Mouse (Mus musculus) megakaryocyte progenitor cell, adult 5-6 weeks (primary cell): ENCODE results near the gene Ntm. TPM values are rescaled to one million over a fixed set of nuclear protein-coding genes. Genes with fewer than 3 reads are reported as not detected.
A peak's percentile ranks its signal among the peaks of the same experiment; 100 is the strongest.

Experiments used
- ATAC-seq: replicated peaks from 2 replicates; pipeline ENCODE4 v1.8.0; 2016; ENCODE audit warnings: mild to moderate bottlenecking, moderate TSS enrichment, inconsistent platforms; ENCODE audit not compliant: poor library complexity
- total RNA-seq, 2 experiments: library from RNA; stranded (forward) in 1 of 2; stranded (reverse) in 1 of 2; fragments of 157-497, 149-512 nt in 1 of 2; fragments of 200-1000 nt in 1 of 2; gene quantifications; 2 replicates each; pipeline versions ENCODE4 v1.2.3 to v1.2.4; 2015 to 2017

The Ntm gene
- total RNA-seq, 2 experiments from 2014 or later: not detected

DNA sequence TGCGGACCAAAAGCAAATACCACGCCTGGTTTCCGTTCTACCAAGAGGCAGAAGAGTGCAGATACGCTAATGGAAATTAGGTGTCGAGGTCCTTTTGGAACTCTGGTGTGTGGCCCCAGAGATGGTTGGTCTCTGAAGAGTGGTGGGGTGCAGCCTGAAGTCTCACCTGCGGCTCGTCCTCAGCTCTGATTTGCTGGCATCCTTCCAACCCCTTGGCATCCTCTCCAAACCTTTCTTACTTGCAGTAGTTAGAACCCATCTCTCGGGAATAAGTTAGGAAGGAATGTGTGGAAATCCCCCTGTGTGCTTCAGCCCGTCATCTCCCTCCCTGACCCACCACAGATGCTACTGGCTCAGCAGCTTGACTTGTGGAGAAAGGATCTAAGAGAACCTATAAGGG is 367.6 kb downstream of the Ntm start:
- ATAC-seq: no peak

GRCm38 (mm10) chr9:29594537-29595294 is 368.2 kb downstream of the Ntm start:
- ATAC-seq: no peak

- ATAC-seq: no peak
These were observed 375.6 kb downstream of the Ntm start for GRCm38 (mm10) chr9:29587376-29587775.

GRCm38 (mm10) chr9:29586381-29586770 is 376.6 kb downstream of the Ntm start:
- no peak for ATAC-seq

GRCm38 (mm10) chr9:29585746-29586380 is 377.1 kb downstream of the Ntm start:
- peak; percentile 46; the same call in 1 of the 2 replicates for ATAC-seq

GRCm38 (mm10) chr9:29578226-29578625 is 384.7 kb downstream of the Ntm start:
- no peak for ATAC-seq

GRCm38 (mm10) chr9:29576051-29576533 is 386.8 kb downstream of the Ntm start:
- no peak for ATAC-seq

GRCm38 (mm10) chr9:29574548-29574947 is 388.4 kb downstream of the Ntm start:
- no peak for ATAC-seq

- ATAC-seq: no peak
These were observed 394.4 kb downstream of the Ntm start for GRCm38 (mm10) chr9:29568571-29568970.

DNA sequence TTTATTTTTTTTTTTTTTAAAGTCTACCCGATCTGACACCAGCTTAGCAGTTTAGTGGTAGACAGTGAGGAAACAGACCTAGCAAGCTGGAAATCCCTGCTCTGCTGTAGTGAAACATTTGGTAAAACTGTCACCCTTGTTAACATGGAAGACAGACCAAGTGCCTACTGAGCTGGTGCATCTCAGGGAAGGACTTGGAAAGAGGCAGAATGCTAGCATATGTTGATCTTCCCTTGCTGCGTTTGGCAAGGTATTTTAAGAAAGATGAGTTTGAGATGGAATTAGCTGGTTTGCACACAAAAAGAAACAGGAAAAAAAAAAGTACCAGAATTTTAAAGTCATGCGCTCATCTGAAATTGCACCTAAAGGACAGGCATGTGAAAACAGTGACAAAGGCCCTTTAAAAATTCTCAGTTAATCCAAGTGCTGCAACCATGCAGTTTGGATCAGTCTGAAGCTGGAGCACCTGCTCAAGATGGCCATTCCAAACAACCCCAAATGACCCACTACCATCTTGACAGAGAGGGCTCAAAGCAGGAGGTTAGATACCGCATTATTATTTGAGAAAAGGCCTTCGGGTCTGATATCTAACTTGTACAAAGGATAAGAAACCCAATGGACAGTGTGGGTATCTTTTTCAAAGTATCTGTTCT is 400.4 kb downstream of the Ntm start:
- ATAC-seq: no peak

DNA sequence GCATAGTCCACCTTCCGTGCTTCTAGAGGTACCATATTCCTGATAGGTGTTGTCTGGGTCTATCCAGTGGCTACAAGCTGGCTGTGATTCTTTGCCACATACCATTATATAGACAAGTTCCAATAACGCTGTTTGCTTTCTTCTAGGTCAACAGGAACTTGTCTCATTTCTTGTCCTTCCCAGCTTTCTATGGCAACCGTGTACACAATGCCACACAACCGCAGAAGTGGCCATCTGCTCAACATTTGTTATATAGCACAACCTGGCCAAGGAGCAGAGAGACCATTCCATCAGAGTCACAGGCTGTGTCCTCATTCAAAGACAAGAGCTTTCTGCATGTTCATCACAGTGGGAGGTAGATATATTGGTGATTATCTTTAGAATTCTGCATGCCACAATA is 404.0 kb downstream of the Ntm start:
- no peak for ATAC-seq

DNA sequence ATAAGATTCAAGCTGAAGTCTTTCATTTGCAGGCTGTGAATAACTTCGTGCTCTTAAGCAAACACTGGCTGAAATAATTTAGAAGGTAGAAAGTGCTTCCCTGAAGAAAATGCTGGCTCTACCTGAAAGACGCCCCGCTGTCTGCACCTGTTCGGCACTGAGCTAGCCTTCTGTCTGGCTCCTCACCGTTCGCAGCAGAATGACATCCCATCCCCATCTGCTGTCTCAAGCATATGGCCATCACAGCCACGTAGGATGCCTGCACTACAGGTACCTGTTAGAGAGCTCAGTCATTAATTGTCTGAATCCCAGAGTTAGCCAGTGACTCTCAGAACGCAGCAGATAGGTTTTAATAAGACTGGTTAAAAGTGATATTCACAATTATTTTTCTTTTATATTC is 412.4 kb downstream of the Ntm start:
- no peak for ATAC-seq

DNA sequence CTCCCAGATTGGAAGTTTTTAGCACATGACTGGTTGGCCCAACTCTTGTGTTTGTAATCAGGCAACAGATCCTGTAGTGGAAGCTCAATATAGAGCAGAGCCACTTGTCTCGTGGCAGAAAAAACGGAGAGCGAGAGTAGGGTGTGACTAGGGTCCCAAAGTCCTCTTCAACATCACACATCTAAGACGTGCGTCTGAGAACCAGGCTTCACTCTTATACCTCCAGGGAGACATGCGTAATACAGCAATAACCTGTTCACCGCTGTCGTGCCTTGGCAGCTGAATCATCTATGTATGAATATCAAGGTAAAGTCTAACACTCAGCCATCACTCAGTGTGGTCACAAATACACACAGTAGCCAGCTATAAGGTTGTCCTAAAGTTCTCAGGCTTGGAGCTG is 412.8 kb downstream of the Ntm start:
- no peak for ATAC-seq

GRCm38 (mm10) chr9:29536415-29536814 is 426.5 kb downstream of the Ntm start:
- no peak for ATAC-seq

- no peak for ATAC-seq
These were observed 428.2 kb downstream of the Ntm start for GRCm38 (mm10) chr9:29534773-29535172.

- ATAC-seq: no peak
These were observed 428.6 kb downstream of the Ntm start for GRCm38 (mm10) chr9:29534304-29534703.

GRCm38 (mm10) chr9:29533556-29533955 is 429.4 kb downstream of the Ntm start:
- no peak for ATAC-seq

- ATAC-seq: no peak
These were observed 431.6 kb downstream of the Ntm start for GRCm38 (mm10) chr9:29531147-29531917.

- no peak for ATAC-seq
These were observed 438.8 kb downstream of the Ntm start for GRCm38 (mm10) chr9:29524109-29524508.

DNA sequence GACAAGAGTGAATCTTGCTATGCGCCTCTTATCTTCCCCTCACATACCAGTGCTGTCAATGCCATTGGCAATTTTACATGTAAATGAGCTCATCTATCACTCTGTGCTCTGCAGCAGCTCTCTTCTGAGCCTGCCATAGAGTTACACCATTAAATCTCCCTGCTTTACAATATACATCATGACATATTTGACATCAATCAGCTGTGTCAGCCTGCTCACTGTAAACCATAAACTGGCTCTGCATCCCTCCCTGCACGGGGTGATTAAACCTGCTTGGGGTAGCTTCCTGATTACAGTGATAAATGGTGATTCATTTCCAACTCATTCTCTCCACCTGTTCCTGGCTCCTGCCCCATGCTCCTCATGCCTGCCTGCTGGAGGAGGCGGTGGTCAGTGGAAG is 439.7 kb downstream of the Ntm start:
- ATAC-seq: no peak

DNA sequence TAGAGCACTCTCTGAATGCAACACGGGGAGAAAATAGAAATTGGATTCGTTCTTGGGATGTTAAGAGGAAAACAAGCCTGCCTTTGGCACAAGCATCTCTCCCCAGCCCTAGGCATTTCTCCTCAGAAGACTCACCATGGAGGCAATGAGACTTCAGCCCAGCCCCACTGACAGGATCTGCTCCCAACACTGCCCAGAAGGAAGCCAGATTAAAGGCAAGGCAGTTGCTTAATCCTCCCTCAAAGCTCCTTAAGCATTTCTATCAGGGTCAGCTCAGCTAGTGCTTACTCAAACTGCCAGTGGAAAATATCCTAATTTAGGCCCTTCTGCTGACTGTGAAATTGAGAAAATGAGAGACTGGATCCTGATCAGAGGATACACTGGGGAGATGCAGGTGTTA is 443.8 kb downstream of the Ntm start:
- no peak for ATAC-seq
